Mouse (Mus musculus) embryo, embryonic 10 days (tissue): Measurements from ENCODE around the gene Eif4e3.

ENCODE experiments used
- DNase-seq: peaks from one replicate; pipeline ENCODE4 v3.0.0-alpha.2; 2015; ENCODE audit warnings: low spot score

The Eif4e3 gene

GRCm38 (mm10) chr6:99666318-99667171, at the start of gene Eif4e3, which contains the start of gene Gm20696:
Eif4e3 (minus strand) TSS chr6:99666771.
Gm20696 (minus strand) TSS chr6:99666797.
- peak; percentile 75 for DNase-seq

DNA sequence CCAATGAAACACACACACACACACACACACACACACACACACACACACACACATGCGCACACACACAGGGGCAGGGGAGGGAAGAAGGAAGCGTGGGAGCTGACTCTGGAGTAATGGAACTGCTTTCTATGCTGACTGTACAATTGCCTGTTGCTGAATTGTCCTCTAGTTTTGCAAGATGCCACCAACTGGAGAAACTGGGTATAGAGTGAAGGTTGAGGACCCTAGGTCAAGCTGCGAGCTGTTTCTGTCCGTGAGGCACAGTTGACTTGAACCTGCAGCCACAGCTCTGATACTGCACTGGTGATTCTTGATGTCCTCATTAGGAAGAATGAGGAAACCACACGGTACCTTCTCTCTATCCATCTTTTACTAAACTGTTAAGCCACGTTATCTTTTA, 49.3 kb upstream of the Eif4e3 start:
- no peak for DNase-seq

DNA sequence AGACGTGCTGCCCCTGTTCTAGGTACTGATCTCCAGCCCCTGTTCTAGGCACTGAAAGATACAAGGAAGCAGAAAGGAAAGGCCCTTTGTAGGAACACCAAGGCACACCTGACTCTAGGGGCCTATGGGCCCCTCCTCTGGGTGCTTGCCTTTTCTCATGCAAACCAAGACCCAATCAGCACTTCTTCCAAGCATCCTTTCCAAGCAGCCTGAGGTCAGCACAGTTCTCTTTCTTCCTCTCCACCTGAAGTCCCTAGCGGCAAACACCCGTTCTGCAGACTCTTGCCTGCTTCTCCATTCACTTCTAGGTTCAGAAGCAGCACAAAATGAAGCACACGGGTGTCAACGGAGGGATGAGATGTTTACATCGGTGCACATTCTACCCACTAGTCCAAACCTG, 48.6 kb upstream of the Eif4e3 start:
- no peak for DNase-seq

- no peak for DNase-seq
Measured at GRCm38 (mm10) chr6:99713256-99713655, 46.7 kb upstream of the Eif4e3 start.

DNA sequence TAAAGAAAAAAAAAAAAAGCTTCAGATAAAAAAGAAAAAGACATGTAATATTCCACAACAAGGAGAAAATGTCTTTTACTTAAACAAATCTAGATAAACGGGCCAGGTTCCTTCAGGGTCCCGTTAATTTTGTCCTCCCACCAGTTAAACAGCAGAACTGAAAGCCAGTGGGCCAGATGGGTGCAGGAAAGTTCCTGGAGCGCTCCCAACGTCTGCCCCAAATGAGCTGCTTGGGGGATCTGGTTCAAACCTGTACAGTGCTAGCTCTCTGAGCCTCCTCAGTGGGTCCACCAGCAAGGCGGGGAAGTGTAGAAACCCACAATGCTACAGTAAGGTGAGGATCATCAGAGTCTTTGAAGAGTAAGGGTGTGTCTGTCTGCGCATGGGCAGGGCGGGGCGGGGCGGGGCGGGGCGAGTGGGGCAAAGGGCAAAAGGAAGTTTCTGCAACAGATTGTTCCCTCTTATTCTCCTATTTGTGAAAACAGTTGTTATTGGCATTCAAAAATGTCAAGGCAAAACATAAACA, 45.1 kb upstream of the Eif4e3 start:
- no peak for DNase-seq

DNA sequence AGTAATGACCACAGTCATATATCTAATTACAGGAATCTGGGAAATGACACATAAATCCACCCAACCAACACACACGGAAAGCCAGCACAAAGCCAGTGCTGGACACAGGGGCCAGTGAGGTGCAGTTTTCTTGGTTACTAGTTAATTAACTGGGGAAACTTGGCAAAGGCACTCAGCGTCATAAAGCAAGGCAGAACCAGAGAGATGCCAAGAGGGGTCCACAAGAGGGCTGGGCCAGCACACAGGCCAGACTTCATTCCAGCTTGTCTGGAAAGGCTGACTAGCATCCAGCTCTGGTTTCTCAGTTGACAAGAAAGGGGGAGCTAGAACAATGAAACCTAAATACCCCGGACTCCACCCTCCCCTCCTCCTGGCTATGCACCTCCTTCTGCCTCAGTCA, 33.9 kb upstream of the Eif4e3 start:
- no peak for DNase-seq

- DNase-seq = peak; percentile 41
Measured at GRCm38 (mm10) chr6:99692916-99693841, 26.6 kb upstream of the Eif4e3 start.

DNA sequence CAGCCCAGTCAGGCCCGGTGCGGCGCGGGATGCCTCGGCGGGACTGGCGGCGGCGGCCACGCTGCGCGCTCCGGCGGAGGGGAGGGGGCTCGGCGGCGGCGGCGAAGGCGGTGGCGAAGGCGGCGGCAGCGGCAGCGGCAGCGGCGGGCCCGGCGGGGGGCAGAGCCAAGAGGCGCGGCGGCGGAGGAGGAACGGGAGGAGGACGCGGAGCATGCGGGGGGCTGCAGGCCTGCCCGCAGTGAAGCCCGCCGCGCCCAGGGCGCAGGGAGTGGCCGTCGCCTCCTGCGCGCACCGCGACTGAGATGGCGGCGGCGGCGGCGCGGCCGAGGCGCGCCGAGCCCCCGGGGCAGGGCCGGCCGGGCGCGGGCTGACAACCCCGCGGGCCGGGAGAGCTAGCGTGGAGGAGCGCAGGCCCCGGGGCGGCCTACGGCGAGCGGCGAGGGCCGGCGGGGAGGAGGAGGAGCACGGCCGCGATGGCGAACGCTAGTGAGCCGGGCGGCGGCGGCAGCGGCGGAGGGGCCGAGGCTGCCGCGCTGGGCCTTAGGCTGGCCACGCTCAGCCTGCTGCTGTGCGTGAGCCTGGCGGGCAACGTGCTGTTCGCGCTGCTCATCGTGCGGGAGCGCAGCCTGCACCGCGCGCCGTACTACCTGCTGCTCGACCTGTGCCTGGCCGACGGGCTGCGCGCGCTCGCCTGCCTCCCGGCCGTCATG, 25.8 kb upstream of the Eif4e3 start, which contains the start of gene Gpr27:
Gene Gpr27 (plus strand): TSS at position 474 of the 710 bp plus-strand sequence.
- DNase-seq = peak; percentile 63

DNA sequence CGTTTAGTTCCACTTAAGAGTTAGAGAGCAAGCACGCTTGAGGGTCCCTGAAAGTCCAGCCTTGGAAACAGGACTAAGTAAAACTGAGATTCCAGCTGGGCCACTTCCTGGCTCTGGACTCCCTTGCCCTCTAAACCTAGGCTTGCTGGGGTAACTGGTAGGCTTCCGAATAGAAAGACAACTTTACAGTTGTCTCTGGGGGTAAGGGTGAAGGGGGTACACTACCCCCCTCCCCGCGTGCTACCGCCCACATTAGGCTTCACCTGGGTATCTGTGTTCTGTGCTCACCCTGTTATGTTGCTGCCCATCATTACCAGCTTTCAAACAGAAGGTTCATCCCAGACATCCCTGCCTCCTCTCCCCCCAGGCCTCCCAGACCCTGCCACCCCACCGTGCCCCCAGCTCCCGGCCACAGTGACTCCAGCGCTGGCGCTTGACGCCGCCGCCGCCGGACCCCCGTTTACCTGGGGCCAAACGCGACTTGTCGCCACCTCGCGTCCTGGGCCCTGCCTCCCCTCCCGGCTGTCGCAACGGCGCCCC, 25.2 kb upstream of the Eif4e3 start:
- no peak for DNase-seq

- DNase-seq = no peak
Measured at GRCm38 (mm10) chr6:99688513-99688912, 21.9 kb upstream of the Eif4e3 start.

DNA sequence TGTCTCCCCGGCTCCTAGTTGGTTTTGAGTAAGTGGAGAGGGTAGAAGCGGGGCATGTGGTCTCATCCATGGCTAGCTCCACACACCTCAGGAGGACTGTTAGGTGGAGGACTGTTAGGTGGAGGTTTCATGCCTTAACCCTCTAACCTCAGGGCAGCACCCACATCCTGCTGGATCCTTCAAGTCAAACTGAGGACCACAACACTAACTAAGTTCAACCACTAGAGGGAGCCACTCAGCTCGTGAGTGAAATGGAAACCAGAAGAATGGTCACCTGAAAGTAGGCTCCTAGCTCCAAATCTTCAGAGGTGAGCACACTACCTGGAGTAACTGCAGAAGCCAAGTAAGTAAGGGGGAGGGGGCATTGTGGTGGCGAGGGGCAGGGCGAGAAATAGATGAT, 18.3 kb upstream of the Eif4e3 start:
- peak; percentile 63 for DNase-seq

DNA sequence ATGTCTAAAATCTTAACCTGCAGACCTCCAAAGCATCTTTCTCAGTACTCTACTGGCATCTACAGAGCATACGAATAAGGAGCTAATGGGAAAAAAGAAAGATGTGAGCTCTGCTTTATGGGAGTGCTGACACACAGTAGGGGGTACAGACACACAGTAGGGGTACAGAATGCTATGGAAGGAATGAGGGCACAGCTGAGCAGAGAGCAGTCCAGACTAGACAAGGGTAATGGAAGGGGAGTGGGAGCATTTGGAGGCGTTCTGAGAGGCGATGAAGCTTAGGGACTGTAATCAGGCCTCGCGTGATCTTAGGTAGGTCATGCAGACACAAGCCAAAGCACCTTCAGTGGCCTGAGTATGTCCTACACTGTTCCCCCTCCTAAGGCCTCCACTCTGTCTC, 17.4 kb upstream of the Eif4e3 start:
- DNase-seq = no peak

- no peak for DNase-seq
Measured at GRCm38 (mm10) chr6:99678108-99678507, 11.5 kb upstream of the Eif4e3 start.

GRCm38 (mm10) chr6:99677325-99677724, 10.8 kb upstream of the Eif4e3 start:
- no peak for DNase-seq

DNA sequence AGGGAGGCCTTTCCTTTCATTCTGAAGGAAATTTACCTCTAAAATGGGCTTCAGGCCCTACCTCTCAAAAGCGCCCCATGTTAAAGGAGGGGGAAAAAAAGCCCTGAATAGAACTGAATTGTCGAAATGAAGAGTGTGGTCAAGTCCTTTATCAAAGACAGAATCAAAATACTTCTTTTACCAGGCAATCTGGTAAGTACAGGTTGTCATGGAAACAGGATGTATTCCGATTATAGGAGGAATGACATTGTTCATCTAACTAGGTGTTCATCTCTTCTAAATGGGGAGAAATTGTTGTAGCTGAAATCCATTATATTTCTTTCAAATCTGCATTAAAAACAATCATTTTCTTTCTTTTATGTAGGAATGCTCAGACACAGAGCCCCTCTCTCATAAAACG, 7.9 kb upstream of the Eif4e3 start:
- no peak for DNase-seq

DNA sequence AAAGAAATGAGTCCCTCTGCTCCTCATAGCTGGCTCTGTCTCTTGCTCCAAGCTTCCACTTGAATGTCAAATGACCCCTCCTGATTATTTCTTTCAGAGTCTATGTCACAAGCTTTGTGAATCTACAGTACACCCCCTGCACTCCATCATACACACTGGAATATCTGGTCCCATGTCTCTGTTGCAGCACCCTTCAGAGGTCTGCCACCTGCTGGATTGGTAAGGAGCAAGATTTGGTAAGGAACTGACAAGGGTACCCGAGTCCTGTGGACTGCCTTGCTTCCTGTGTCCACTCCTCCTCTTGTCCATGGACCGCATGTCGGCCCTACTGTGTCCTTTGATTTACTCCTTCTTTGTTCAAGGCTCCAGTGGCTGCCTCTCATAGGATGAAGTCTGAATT, 5.2 kb upstream of the Eif4e3 start:
- no peak for DNase-seq

DNA sequence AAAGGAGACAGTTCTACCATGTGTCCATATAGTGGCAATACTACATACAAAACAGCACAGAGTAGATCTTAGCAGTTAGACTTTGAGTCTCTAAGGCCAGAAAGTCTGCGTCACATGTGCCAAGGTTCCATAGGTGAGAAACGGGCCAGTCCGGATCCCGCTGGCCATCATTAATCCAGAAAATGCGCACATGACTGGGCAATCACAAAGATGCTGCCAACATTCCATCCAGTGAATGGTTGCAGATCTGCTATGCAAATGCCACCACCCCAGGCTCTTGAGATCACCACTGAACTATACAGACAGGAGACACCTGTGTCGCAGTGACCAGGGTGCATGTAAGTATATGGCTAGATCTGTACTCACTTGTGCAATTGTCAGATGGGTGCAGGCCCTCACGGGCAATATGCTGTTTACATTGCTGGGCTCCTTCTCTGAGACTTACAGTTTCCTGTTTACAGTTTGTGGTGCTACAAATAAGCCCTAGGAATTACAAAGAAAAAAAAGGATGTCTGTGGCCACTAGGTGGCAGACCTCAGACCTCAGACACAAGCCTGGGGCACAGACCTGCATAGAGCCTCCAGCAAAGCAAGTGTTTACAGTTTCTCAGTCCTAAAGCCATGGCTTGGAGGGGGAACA, 4.0 kb upstream of the Eif4e3 start:
- DNase-seq = peak; percentile 72

GRCm38 (mm10) chr6:99669481-99670325, 3.1 kb upstream of the Eif4e3 start:
- DNase-seq = peak; percentile 48

- DNase-seq = peak; percentile 48
Measured at GRCm38 (mm10) chr6:99667290-99667689, 719 bp upstream of the Eif4e3 start.
